Mouse (Mus musculus): Measurements from ENCODE around the gene Opa1.

Opa1 gene

GRCm38 (mm10) chr16:29579167-29579786, at the start of gene Opa1:
Gene Opa1 (plus strand): TSS chr16:29579334.
- peak; percentile 93 to 95 for DNase-seq (ENCODE audit: low spot score in 2 of 2)

GRCm38 (mm10) chr16:29533641-29534040, 45.5 kb upstream of the Opa1 start:
- DNase-seq (ENCODE audit: low spot score in 2 of 2): no peak

- DNase-seq (ENCODE audit: low spot score in 2 of 2): no peak
Measured at GRCm38 (mm10) chr16:29535866-29536265, 43.3 kb upstream of the Opa1 start.

- no peak for DNase-seq (ENCODE audit: low spot score in 2 of 2)
Measured at GRCm38 (mm10) chr16:29536411-29537204, 42.5 kb upstream of the Opa1 start.

GRCm38 (mm10) chr16:29539906-29540305, 39.2 kb upstream of the Opa1 start:
- no peak for DNase-seq (ENCODE audit: low spot score in 2 of 2)

- DNase-seq (ENCODE audit: low spot score in 2 of 2): no peak
Measured at GRCm38 (mm10) chr16:29541261-29541683, 37.9 kb upstream of the Opa1 start.

- DNase-seq (ENCODE audit: low spot score in 2 of 2): no peak
Measured at GRCm38 (mm10) chr16:29544829-29545228, 34.3 kb upstream of the Opa1 start, which contains the start of gene Atp13a4. Gene Atp13a4 (minus strand): TSS chr16:29544864.

- no peak for DNase-seq (ENCODE audit: low spot score in 2 of 2)
Measured at GRCm38 (mm10) chr16:29559667-29560066, 19.5 kb upstream of the Opa1 start.

GRCm38 (mm10) chr16:29560454-29560853, 18.7 kb upstream of the Opa1 start:
- no peak for DNase-seq (ENCODE audit: low spot score in 2 of 2)

GRCm38 (mm10) chr16:29560869-29561268, 18.3 kb upstream of the Opa1 start:
- peak in 1 of 2 experiments; percentile 45 for DNase-seq (ENCODE audit: low spot score in 2 of 2)

- no peak for DNase-seq (ENCODE audit: low spot score in 2 of 2)
Measured at GRCm38 (mm10) chr16:29574013-29574412, 5.1 kb upstream of the Opa1 start.

- DNase-seq (ENCODE audit: low spot score in 2 of 2): no peak
Measured at GRCm38 (mm10) chr16:29575620-29576019, 3.5 kb upstream of the Opa1 start.

GRCm38 (mm10) chr16:29579787-29580176, 648 bp downstream of the Opa1 start:
- no peak for DNase-seq (ENCODE audit: low spot score in 2 of 2)

GRCm38 (mm10) chr16:29592171-29592570, 13.0 kb downstream of the Opa1 start:
- DNase-seq (ENCODE audit: low spot score in 2 of 2): no peak

GRCm38 (mm10) chr16:29597122-29597521, 18.0 kb downstream of the Opa1 start:
- no peak for DNase-seq (ENCODE audit: low spot score in 2 of 2)

GRCm38 (mm10) chr16:29605546-29605945, 26.4 kb downstream of the Opa1 start:
- DNase-seq (ENCODE audit: low spot score in 2 of 2): no peak

- DNase-seq (ENCODE audit: low spot score in 2 of 2): no peak
Measured at GRCm38 (mm10) chr16:29607131-29607530, 28.0 kb downstream of the Opa1 start.

- DNase-seq (ENCODE audit: low spot score in 2 of 2): no peak
Measured at GRCm38 (mm10) chr16:29614762-29615161, 35.6 kb downstream of the Opa1 start.

- DNase-seq (ENCODE audit: low spot score in 2 of 2): peak in 1 of 2 experiments; percentile 20
Measured at GRCm38 (mm10) chr16:29629053-29629452, 49.9 kb downstream of the Opa1 start.

GRCm38 (mm10) chr16:29635780-29636179, 56.6 kb downstream of the Opa1 start:
- no peak for DNase-seq (ENCODE audit: low spot score in 2 of 2)

- no peak for DNase-seq (ENCODE audit: low spot score in 2 of 2)
Measured at GRCm38 (mm10) chr16:29642376-29642775, 63.2 kb downstream of the Opa1 start.

- DNase-seq (ENCODE audit: low spot score in 2 of 2): no peak
Measured at GRCm38 (mm10) chr16:29644871-29645270, 65.7 kb downstream of the Opa1 start.

GRCm38 (mm10) chr16:29646202-29646601, 67.1 kb downstream of the Opa1 start:
- DNase-seq (ENCODE audit: low spot score in 2 of 2): no peak
